Mouse (Mus musculus) R1 (cell line): ENCODE results near the gene Csf3.

Experiments
- DNase-seq: peaks from one replicate; pipeline ENCODE4 v3.0.0-alpha.2; 2018; ENCODE audit warnings: low read depth, low spot score

Gene Csf3

GRCm38 (mm10) chr11:98701213-98701670 is at the start of gene Csf3:
TSS of gene Csf3 (plus strand) at chr11:98701263.
- DNase-seq = no peak

GRCm38 (mm10) chr11:98655076-98655475 is 46.0 kb upstream of the Csf3 start:
- DNase-seq = peak; percentile 74

GRCm38 (mm10) chr11:98660517-98660916 is 40.5 kb upstream of the Csf3 start:
- peak; percentile 68 for DNase-seq

GRCm38 (mm10) chr11:98664091-98664490 is 37.0 kb upstream of the Csf3 start, which contains the start of gene Gsdma:
TSS of gene Gsdma (plus strand) at chr11:98664351.
- peak; percentile 67 for DNase-seq

GRCm38 (mm10) chr11:98668984-98669383 is 32.1 kb upstream of the Csf3 start:
- DNase-seq = no peak

- DNase-seq = no peak
Measured at GRCm38 (mm10) chr11:98671284-98671815, 29.7 kb upstream of the Csf3 start.

- DNase-seq = no peak
Measured at GRCm38 (mm10) chr11:98671857-98672256, 29.2 kb upstream of the Csf3 start.

GRCm38 (mm10) chr11:98672482-98672881 is 28.6 kb upstream of the Csf3 start:
- DNase-seq = no peak

GRCm38 (mm10) chr11:98673136-98673535 is 27.9 kb upstream of the Csf3 start:
- peak; percentile 70 for DNase-seq

- DNase-seq = no peak
Measured at GRCm38 (mm10) chr11:98675829-98676363, 25.2 kb upstream of the Csf3 start.

- peak; percentile 11 for DNase-seq
Measured at GRCm38 (mm10) chr11:98680023-98680422, 21.0 kb upstream of the Csf3 start.

- DNase-seq = peak; percentile 93
Measured at GRCm38 (mm10) chr11:98680595-98680994, 20.5 kb upstream of the Csf3 start.

- DNase-seq = peak; percentile 31
Measured at GRCm38 (mm10) chr11:98681186-98681585, 19.9 kb upstream of the Csf3 start.

GRCm38 (mm10) chr11:98681786-98682745 is 19.0 kb upstream of the Csf3 start, which contains the start of gene Psmd3:
TSS of gene Psmd3 (plus strand) at chr11:98682554.
- DNase-seq = peak; percentile 100

- DNase-seq = peak; percentile 24
Measured at GRCm38 (mm10) chr11:98682811-98683210, 18.3 kb upstream of the Csf3 start.

- DNase-seq = no peak
Measured at GRCm38 (mm10) chr11:98685642-98686041, 15.4 kb upstream of the Csf3 start.

GRCm38 (mm10) chr11:98686976-98687375 is 14.1 kb upstream of the Csf3 start:
- DNase-seq = no peak

- DNase-seq = no peak
Measured at GRCm38 (mm10) chr11:98688009-98688408, 13.1 kb upstream of the Csf3 start.

GRCm38 (mm10) chr11:98693201-98693600 is 7.9 kb upstream of the Csf3 start:
- peak; percentile 57 for DNase-seq

- no peak for DNase-seq
Measured at GRCm38 (mm10) chr11:98693746-98694145, 7.3 kb upstream of the Csf3 start.

GRCm38 (mm10) chr11:98694301-98694700 is 6.8 kb upstream of the Csf3 start:
- no peak for DNase-seq

GRCm38 (mm10) chr11:98695408-98695807 is 5.7 kb upstream of the Csf3 start:
- DNase-seq = no peak
